Mouse (Mus musculus): Measurements from ENCODE around the gene Ush2a. TPM values are rescaled to one million over a fixed set of nuclear protein-coding genes. Genes with fewer than 3 reads are reported as not detected.

Gene Ush2a
- polyA plus RNA-seq, 1 experiment from 2014 or later: 0.04 TPM

DNA sequence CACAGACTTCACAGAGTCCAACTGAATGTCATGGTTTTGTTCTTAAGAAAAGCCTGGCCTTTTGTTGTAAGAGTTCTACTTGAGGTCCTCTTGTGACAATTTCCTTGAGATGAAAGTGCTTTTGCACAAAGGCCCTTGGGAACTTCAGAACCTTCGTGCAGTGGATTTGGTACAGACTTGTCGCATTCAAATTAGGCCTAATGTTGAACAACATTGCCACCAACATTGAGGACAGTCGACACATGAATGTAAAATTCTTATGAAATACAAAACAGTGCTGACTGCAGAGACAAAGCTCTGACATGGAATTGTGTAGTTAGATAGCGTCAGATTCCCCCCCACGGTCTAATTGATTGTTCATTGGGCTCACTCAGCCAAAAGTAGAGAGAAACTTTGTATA is 243.1 kb downstream of the Ush2a start:
- 85% methylated on average over 5 of the region's 5 CpGs for WGBS
- no peak overlapping the region for H3K9ac ChIP-seq
- H3K4me1 ChIP-seq: no peaks in the 10 kb centered on the region
- no peak for ATAC-seq (ENCODE audit: low FRiP score, low read depth)
- H3K4me3 ChIP-seq: no peak overlapping the region
- no peaks in the 10 kb centered on the region for H3K9me3 ChIP-seq
- H3K4me2 ChIP-seq (replicated peaks): no peak overlapping the region
- no peaks in the 10 kb centered on the region for H3K36me3 ChIP-seq
- H3K27ac ChIP-seq: no peak overlapping the region
- no peaks in the 10 kb centered on the region for H3K27me3 ChIP-seq

DNA sequence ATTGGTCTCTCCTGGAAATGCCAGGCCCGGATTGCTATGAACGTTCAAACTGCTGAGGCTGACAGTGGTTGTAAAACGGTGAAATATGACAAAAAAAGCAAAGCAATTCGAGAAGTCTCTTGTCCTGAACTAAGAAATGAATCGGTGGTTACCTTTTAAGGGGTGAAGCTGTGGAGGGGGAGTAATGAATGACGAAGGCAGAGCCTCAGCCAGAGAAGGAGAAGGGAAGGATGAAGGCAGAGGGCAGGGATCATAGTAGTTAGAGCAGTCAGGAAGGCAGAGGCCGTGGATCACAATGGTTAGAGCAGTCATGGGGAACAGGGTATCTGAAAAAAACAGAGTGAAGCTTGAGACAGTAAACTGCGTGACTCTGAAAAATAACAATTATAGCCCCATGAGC is 257.0 kb downstream of the Ush2a start:
- H3K36me3 ChIP-seq: no peaks in the 10 kb centered on the region
- no peak for ATAC-seq (ENCODE audit: low FRiP score, low read depth)

GRCm38 (mm10) chr1:188527451-188527850 is 265.6 kb downstream of the Ush2a start:
- Histone ChIP-seq H3K4me3 (no peak overlapping the region), H3K27me3 (no peaks in the 10 kb centered on the region), H3K9me3 (no peaks in the 10 kb centered on the region; the same call in 1 of the 2 replicates), H3K27ac (no peak overlapping the region), H3K4me1 (no peaks in the 10 kb centered on the region), H3K4me2 (replicated peaks) (no peak overlapping the region), H3K9ac (no peak overlapping the region), H3K36me3 (no peaks in the 10 kb centered on the region)
- WGBS: 76% methylated on average over 3 of the region's 3 CpGs
- no peak for ATAC-seq (ENCODE audit: low FRiP score, low read depth)

More for the DNA sequence above, 257.0 kb downstream of the Ush2a start:
- 62% methylated on average over 8 of the region's 8 CpGs for WGBS
- Histone ChIP-seq H3K9ac (no peak overlapping the region), H3K27me3 (no peaks in the 10 kb centered on the region), H3K4me2 (replicated peaks) (no peak overlapping the region), H3K4me1 (no peaks in the 10 kb centered on the region), H3K9me3 (no peaks in the 10 kb centered on the region), H3K4me3 (no peak overlapping the region), H3K27ac (no peak overlapping the region)

- Histone ChIP-seq H3K4me2 (replicated peaks) (no peak overlapping the region), H3K4me3 (no peak overlapping the region), H3K9me3 (no peaks in the 10 kb centered on the region; the same call in 1 of the 2 replicates), H3K27ac (no peak overlapping the region), H3K36me3 (no peaks in the 10 kb centered on the region), H3K27me3 (no peaks in the 10 kb centered on the region), H3K9ac (no peak overlapping the region), H3K4me1 (no peaks in the 10 kb centered on the region)
- ATAC-seq (ENCODE audit: low FRiP score, low read depth): no peak
- WGBS: 59% methylated on average over 6 of the region's 6 CpGs
Observed at GRCm38 (mm10) chr1:188529606-188530131, 267.8 kb downstream of the Ush2a start.

GRCm38 (mm10) chr1:188537021-188537420 is 275.2 kb downstream of the Ush2a start:
- ATAC-seq (ENCODE audit: low FRiP score, low read depth): no peak
- WGBS: 79% methylated on average over 1 of the region's 1 CpGs
- no peak overlapping the region for H3K9ac ChIP-seq
- H3K27ac ChIP-seq: no peak overlapping the region
- no peak overlapping the region for H3K4me2 ChIP-seq (replicated peaks)
- H3K9me3 ChIP-seq: peaks cover 8% of the 10 kb centered on the region
- H3K4me1 ChIP-seq: no peaks in the 10 kb centered on the region
- no peak overlapping the region for H3K4me3 ChIP-seq
- no peaks in the 10 kb centered on the region for H3K27me3 ChIP-seq
- no peaks in the 10 kb centered on the region for H3K36me3 ChIP-seq

- WGBS: 94% methylated on average over 5 of the region's 5 CpGs
- Histone ChIP-seq H3K4me1 (no peaks in the 10 kb centered on the region), H3K9me3 (peaks cover 8% of the 10 kb centered on the region), H3K4me2 (replicated peaks) (no peak overlapping the region), H3K9ac (no peak overlapping the region), H3K27ac (no peak overlapping the region), H3K36me3 (no peaks in the 10 kb centered on the region), H3K4me3 (no peak overlapping the region), H3K27me3 (no peaks in the 10 kb centered on the region)
- ATAC-seq (ENCODE audit: low FRiP score, low read depth): no peak
Observed at GRCm38 (mm10) chr1:188539621-188540020, 277.8 kb downstream of the Ush2a start.

- 92% methylated on average over 3 of the region's 3 CpGs for WGBS
Observed at GRCm38 (mm10) chr1:188541492-188541891, 279.7 kb downstream of the Ush2a start.

DNA sequence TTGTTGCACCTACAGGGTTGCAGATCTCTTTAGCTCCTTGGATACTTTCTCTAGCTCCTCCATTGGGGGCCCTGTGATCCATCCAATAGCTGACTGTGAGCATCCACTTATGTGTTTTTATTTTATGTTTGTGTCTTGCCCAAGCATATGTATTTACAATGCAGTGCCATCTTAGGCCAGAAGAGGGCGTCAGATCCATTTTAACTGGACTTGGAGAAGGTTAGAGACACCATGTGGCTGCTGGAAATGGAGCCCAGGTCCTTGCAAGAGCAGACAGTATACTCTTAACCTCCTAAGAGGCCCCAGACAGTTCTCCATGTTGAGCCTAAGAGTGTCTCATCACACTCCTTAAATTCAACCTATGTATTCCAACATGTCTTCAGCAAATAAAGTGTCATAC is 281.5 kb downstream of the Ush2a start:
- Histone ChIP-seq H3K4me2 (replicated peaks) (no peak overlapping the region), H3K9ac (no peak overlapping the region), H3K27ac (no peak overlapping the region), H3K4me1 (no peaks in the 10 kb centered on the region), H3K27me3 (no peaks in the 10 kb centered on the region), H3K4me3 (no peak overlapping the region), H3K36me3 (no peaks in the 10 kb centered on the region), H3K9me3 (peaks cover 8% of the 10 kb centered on the region)
- WGBS: 29% methylated on average over 1 of the region's 1 CpGs
- no peak for ATAC-seq (ENCODE audit: low FRiP score, low read depth)

More at GRCm38 (mm10) chr1:188541492-188541891, 279.7 kb downstream of the Ush2a start:
- no peak for ATAC-seq (ENCODE audit: low FRiP score, low read depth)
- H3K27me3 ChIP-seq: no peaks in the 10 kb centered on the region
- H3K9ac ChIP-seq: no peak overlapping the region
- H3K9me3 ChIP-seq: peaks cover 8% of the 10 kb centered on the region
- no peak overlapping the region for H3K27ac ChIP-seq
- H3K4me3 ChIP-seq: no peak overlapping the region
- no peaks in the 10 kb centered on the region for H3K4me1 ChIP-seq
- H3K36me3 ChIP-seq: no peaks in the 10 kb centered on the region
- no peak overlapping the region for H3K4me2 ChIP-seq (replicated peaks)

GRCm38 (mm10) chr1:188549686-188550085 is 287.9 kb downstream of the Ush2a start:
- Histone ChIP-seq H3K9me3 (no peaks in the 10 kb centered on the region), H3K4me3 (no peak overlapping the region), H3K27me3 (peaks cover 20% of the 10 kb centered on the region), H3K27ac (no peak overlapping the region), H3K9ac (no peak overlapping the region), H3K4me2 (replicated peaks) (peak overlapping the region; percentile 36), H3K36me3 (no peaks in the 10 kb centered on the region), H3K4me1 (peaks cover 6% of the 10 kb centered on the region; the same call in 1 of the 2 replicates)
- no peak for ATAC-seq (ENCODE audit: low FRiP score, low read depth)
- WGBS: 16% methylated on average over 13 of the region's 13 CpGs

DNA sequence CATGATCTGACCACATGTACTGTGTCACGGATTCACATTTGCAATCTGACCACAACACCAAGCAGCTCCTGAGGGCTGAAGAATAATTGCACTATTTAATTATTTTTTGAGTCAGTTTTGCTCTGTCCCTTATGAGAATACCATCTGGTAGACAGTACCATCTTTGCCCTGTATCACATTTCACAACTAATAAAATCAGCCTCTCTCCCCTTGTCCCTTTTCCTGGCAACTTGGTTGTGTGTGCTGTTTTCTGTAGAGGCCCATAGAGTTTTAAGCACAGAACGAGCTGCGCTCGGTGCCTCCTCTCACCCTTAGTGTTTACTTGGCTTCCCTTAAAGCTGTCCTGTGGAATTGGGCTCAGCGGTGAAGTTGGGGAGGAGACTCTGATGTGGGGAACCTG is 290.0 kb downstream of the Ush2a start:
- Histone ChIP-seq H3K36me3 (no peaks in the 10 kb centered on the region), H3K4me3 (no peak overlapping the region), H3K27me3 (peaks cover 20% of the 10 kb centered on the region), H3K9ac (no peak overlapping the region), H3K4me2 (replicated peaks) (no peak overlapping the region), H3K9me3 (no peaks in the 10 kb centered on the region), H3K4me1 (peaks cover 6% of the 10 kb centered on the region; the same call in 1 of the 2 replicates), H3K27ac (no peak overlapping the region)
- WGBS: 58% methylated on average over 5 of the region's 5 CpGs
- no peak for ATAC-seq (ENCODE audit: low FRiP score, low read depth)

- Histone ChIP-seq H3K27me3 (no peaks in the 10 kb centered on the region), H3K4me1 (no peaks in the 10 kb centered on the region), H3K9me3 (no peaks in the 10 kb centered on the region), H3K9ac (no peak overlapping the region), H3K27ac (no peak overlapping the region), H3K4me3 (no peak overlapping the region), H3K36me3 (no peaks in the 10 kb centered on the region), H3K4me2 (replicated peaks) (no peak overlapping the region)
- 13% methylated on average over 2 of the region's 2 CpGs for WGBS
- ATAC-seq (ENCODE audit: low FRiP score, low read depth): no peak
Observed at GRCm38 (mm10) chr1:188558911-188559310, 297.1 kb downstream of the Ush2a start.

GRCm38 (mm10) chr1:188566229-188566628 is 304.4 kb downstream of the Ush2a start:
- 72% methylated on average over 5 of the region's 5 CpGs for WGBS
- H3K4me1 ChIP-seq: no peaks in the 10 kb centered on the region
- H3K9me3 ChIP-seq: no peaks in the 10 kb centered on the region
- H3K36me3 ChIP-seq: no peaks in the 10 kb centered on the region
- no peak overlapping the region for H3K9ac ChIP-seq
- H3K4me3 ChIP-seq: no peak overlapping the region
- H3K27ac ChIP-seq: no peak overlapping the region
- no peaks in the 10 kb centered on the region for H3K27me3 ChIP-seq
- no peak overlapping the region for H3K4me2 ChIP-seq (replicated peaks)
- no peak for ATAC-seq (ENCODE audit: low FRiP score, low read depth)

DNA sequence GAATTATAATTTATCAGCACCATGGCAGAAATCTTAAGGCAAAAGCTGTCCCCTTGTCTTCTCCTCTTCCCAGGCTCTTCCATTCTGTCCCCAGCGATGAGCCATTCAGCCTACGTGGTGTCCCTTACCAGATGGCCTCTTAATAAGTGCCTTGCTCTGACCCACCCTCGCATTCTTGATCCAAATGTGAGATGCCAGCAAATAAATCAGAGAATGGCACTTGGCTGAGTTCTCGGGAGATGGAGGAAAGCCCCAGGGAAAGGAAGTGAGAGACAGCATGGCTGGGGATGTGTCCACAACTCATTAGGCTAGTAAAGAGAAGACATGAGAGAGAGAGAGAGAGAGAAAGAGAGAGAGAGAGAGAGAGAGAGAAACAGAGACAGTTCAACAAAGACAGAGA is 305.7 kb downstream of the Ush2a start:
- Histone ChIP-seq H3K9me3 (no peaks in the 10 kb centered on the region), H3K36me3 (no peaks in the 10 kb centered on the region), H3K4me1 (no peaks in the 10 kb centered on the region), H3K27me3 (no peaks in the 10 kb centered on the region), H3K4me2 (replicated peaks) (no peak overlapping the region), H3K27ac (no peak overlapping the region), H3K9ac (no peak overlapping the region), H3K4me3 (no peak overlapping the region)
- no peak for ATAC-seq (ENCODE audit: low FRiP score, low read depth)
- WGBS: 57% methylated on average over 4 of the region's 4 CpGs
